Mouse (Mus musculus): ENCODE results near the gene Cdc6. TPM values are rescaled to one million over a fixed set of nuclear protein-coding genes. Genes with fewer than 3 reads are reported as not detected.

The Cdc6 gene
- total and polyA plus RNA-seq, 3 experiments: 47.4 to 99.3 (median 81.3) TPM

GRCm38 (mm10) chr11:98954373-98954772 is 46.8 kb downstream of the Cdc6 start (continued):
- TF ChIP-seq JUND (conservative IDR thresholded peaks at IDR 0.05; ENCODE audit: low read depth, low read length): no peak

- Histone ChIP-seq H3K79me2 (replicated peaks; ENCODE audit: control insufficient read depth, extremely low read depth, insufficient read depth, poor library complexity, severe bottlenecking) (no peaks in the 10 kb centered on the region), H3K27ac (ENCODE audit: insufficient read depth, low read depth) (no peak overlapping the region), H3K9me3 (replicated peaks; ENCODE audit: low read length) (no peaks in the 10 kb centered on the region), H3K9ac (ENCODE audit: insufficient read depth, low read depth) (no peak overlapping the region), H3K36me3 (replicated peaks in 1 of 2; ENCODE audit: control insufficient read depth in 1 of 2, insufficient read depth in 1 of 2, low read length in 1 of 2) (peaks cover 10 to 48% of the 10 kb centered on the region in 2 experiments), H3K4me2 (ENCODE audit: insufficient read depth, low read depth, poor library complexity, severe bottlenecking) (no peak overlapping the region), H3K4me1 (ENCODE audit: control insufficient read depth in 1 of 2, insufficient read depth in 2 of 2) (peaks cover 18 to 56% of the 10 kb centered on the region in 2 experiments), H3K27me3 (replicated peaks) (no peaks in the 10 kb centered on the region), H3K4me3 (replicated peaks in 1 of 3; ENCODE audit: low read depth in 2 of 3, low read length in 2 of 3, poor library complexity in 1 of 3) (no peak overlapping the region)
- DNase-seq (ENCODE audit: extremely low read depth): no peak
- TF ChIP-seq IRF4 (IDR thresholded peaks at IDR 0.05; ENCODE audit: low read depth, low read length) (no peak), EP300 (IDR thresholded peaks at IDR 0.05; ENCODE audit: low read length) (peak; percentile 34; the same call in 1 of the 2 replicates), MAFK (IDR thresholded peaks at IDR 0.05; ENCODE audit: insufficient replicate concordance, low read length) (peak; percentile 92), TBP (conservative IDR thresholded peaks at IDR 0.05; ENCODE audit: low read depth, low read length) (no peak), TCF12 (IDR thresholded peaks at IDR 0.05; ENCODE audit: low read depth, low read length) (0 out of 2 replicates have a peak, but pooled peaks have one; percentile 20), CTCF (conservative IDR thresholded peaks at IDR 0.05 in 1 of 2, IDR thresholded peaks at IDR 0.05 in 1 of 2; ENCODE audit: low read depth in 2 of 2, low read length in 2 of 2) (no peak)
- dilution Hi-C loops (cut with MboI; ENCODE audit: extremely low pct_ligation_motif_present, extremely low pct_unique_long_range_greater_than_20kb, low sequenced_read_pairs) (no loop called here), in situ Hi-C loops (cut with MboI; ENCODE audit: low pct_ligation_motif_present, low pct_unique_long_range_greater_than_20kb, low sequenced_read_pairs) (no loop called here)
Observed at GRCm38 (mm10) chr11:98954801-98955706, 47.5 kb downstream of the Cdc6 start.

- peaks cover 20 to 51% of the 10 kb centered on the region in 2 experiments for H3K4me1 ChIP-seq (ENCODE audit: control insufficient read depth in 1 of 2, insufficient read depth in 2 of 2)
- H3K27ac ChIP-seq (ENCODE audit: insufficient read depth, low read depth): no peak overlapping the region
- DNase-seq (ENCODE audit: extremely low read depth): no peak
- in situ Hi-C loops (cut with MboI; ENCODE audit: low pct_ligation_motif_present, low pct_unique_long_range_greater_than_20kb, low sequenced_read_pairs): no loop called here
- dilution Hi-C loops (cut with MboI; ENCODE audit: extremely low pct_ligation_motif_present, extremely low pct_unique_long_range_greater_than_20kb, low sequenced_read_pairs): no loop called here
- H3K4me2 ChIP-seq (ENCODE audit: insufficient read depth, low read depth, poor library complexity, severe bottlenecking): no peak overlapping the region
- no peaks in the 10 kb centered on the region for H3K79me2 ChIP-seq (replicated peaks; ENCODE audit: control insufficient read depth, extremely low read depth, insufficient read depth, poor library complexity, severe bottlenecking)
- H3K4me3 ChIP-seq (replicated peaks in 1 of 3; ENCODE audit: low read depth in 2 of 3, low read length in 2 of 3, poor library complexity in 1 of 3): no peak overlapping the region
- no peaks in the 10 kb centered on the region for H3K9me3 ChIP-seq (replicated peaks; ENCODE audit: low read length)
- no peaks in the 10 kb centered on the region for H3K27me3 ChIP-seq (replicated peaks)
- H3K36me3 ChIP-seq (replicated peaks in 1 of 2; ENCODE audit: control insufficient read depth in 1 of 2, insufficient read depth in 1 of 2, low read length in 1 of 2): peaks cover 6 to 47% of the 10 kb centered on the region in 2 experiments
- no peak overlapping the region for H3K9ac ChIP-seq (ENCODE audit: insufficient read depth, low read depth)
- no peak for TF ChIP-seq MAX (IDR thresholded peaks at IDR 0.05; ENCODE audit: low read length)
- no peak for TF ChIP-seq KAT2A (IDR thresholded peaks at IDR 0.05; ENCODE audit: insufficient replicate concordance, low read length)
- TF ChIP-seq MAFK (IDR thresholded peaks at IDR 0.05; ENCODE audit: insufficient replicate concordance, low read length): no peak
- TF ChIP-seq RCOR1 (conservative IDR thresholded peaks at IDR 0.05; ENCODE audit: low read depth, low read length): no peak
Observed at GRCm38 (mm10) chr11:98955707-98956235, 48.2 kb downstream of the Cdc6 start.
